8 mouse cellular contexts compared by ENCODE assay signal in the genomic region with DNA sequence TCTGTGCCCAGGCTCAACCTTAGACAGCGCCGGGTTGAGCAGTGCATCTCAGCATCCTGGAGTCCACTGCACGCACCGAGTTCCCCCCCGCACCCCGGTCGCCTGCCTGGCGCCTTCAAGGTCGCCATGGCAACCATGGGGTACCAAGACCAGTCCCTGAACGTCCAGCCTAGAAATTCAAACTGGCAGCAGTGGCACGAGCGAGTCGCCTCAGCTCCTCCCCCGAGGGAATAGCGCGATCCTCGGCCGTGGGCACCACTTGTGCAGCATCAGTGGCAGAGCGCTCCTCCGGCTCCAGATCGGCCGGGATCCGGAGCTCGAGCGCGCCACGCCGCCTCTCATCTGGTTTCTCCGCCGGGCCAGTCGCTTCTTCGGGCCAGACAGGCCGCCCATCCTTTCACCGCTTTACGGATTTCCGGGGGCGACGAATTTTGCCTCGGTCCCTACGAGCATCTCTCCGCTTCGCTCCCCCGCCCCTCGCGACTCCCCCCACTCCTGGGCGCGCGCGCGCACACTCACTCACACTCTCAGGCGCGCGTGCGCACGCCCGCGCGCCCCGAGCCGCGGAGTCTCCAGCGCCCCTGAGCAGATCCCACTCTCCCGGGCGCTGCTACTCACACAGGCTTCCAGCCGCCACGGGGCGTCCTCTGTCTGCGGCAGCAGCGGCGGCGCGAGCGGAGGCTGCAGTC. TPM values are rescaled to one million over a fixed set of nuclear protein-coding genes. Genes with fewer than 3 reads are reported as not detected.
A peak's percentile ranks its signal among the peaks of the same experiment; 100 is the strongest.
DNase-seq lines count a peak whose midpoint lies in the region; ATAC-seq and TF ChIP-seq lines count a peak whose summit lies in the region.

A gene (plus strand): TSS at position 542 of the 689 bp plus-strand sequence.

- H3ac ChIP-seq in myocyte (ENCODE audit: control insufficient read depth, insufficient read length): peak within 1 kb of the TSS; percentile 39

- WGBS in intestine, embryonic 14.5 days: 1% methylated on average over 73 of the region's 73 CpGs
- under 1% methylated on average over 73 of the region's 73 CpGs for WGBS in limb, embryonic 11.5 days

- peak within 1 kb of the TSS; percentile 97 for H3K4me2 ChIP-seq in intestine, embryonic 14.5 days (ENCODE audit: low read length)
- peak within 1 kb of the TSS; percentile 100 for H3K4me2 ChIP-seq in limb, embryonic 11.5 days (ENCODE audit: low read depth, severe bottlenecking)
- peak within 1 kb of the TSS; percentile 72 for H3K4me2 ChIP-seq in myocyte (ENCODE audit: low read depth)

- H3K9me3 ChIP-seq in intestine, embryonic 14.5 days (ENCODE audit: control insufficient read depth, low read length): no peaks in the 10 kb centered on the region
- no peaks in the 10 kb centered on the region for H3K9me3 ChIP-seq in limb, embryonic 11.5 days (ENCODE audit: control insufficient read depth, low read length)

- peak; percentile 15 for TF ChIP-seq POLR2A in myocyte (IDR thresholded peaks at IDR 0.05; ENCODE audit: insufficient read length, low read depth)

- DNase-seq in kidney, adult 18-20 months: peak; percentile 34
- no peak for DNase-seq in kidney, adult 8-10 months
- DNase-seq in embryo, embryonic 10 days (ENCODE audit: low spot score): peak; percentile 83
- DNase-seq in gastrocnemius, postnatal 14 days: peak; percentile 76
- peak; percentile 85 for DNase-seq in intestine, embryonic 14.5 days (ENCODE audit: low spot score)
- peak; percentile 84 for DNase-seq in limb, embryonic 11.5 days (ENCODE audit: low spot score)
- DNase-seq in testis, postnatal 10 days (ENCODE audit: low spot score): peak; percentile 85

- intact Hi-C loops in gastrocnemius, postnatal 14 days (cut with DNase I; ENCODE audit: low total_unique reads): no loop called here

- no peaks in the 10 kb centered on the region for H3K79me2 ChIP-seq in myocyte (ENCODE audit: control insufficient read depth, insufficient read depth)

- peak; percentile 84 for ATAC-seq in intestine, embryonic 14.5 days (replicated peaks; ENCODE audit: low FRiP score, low TSS enrichment, low read depth)
- peak; percentile 84 for ATAC-seq in limb, embryonic 11.5 days (ENCODE audit: insufficient number of reproducible peaks, low FRiP score, low TSS enrichment, low read depth)

- peak within 1 kb of the TSS; percentile 66 for H3K4me3 ChIP-seq in intestine, embryonic 14.5 days (ENCODE audit: low read depth, low read length)
- peak within 1 kb of the TSS; percentile 76 for H3K4me3 ChIP-seq in limb, embryonic 11.5 days (ENCODE audit: low read depth, low read length)
- H3K4me3 ChIP-seq in myocyte: peak within 1 kb of the TSS; percentile 23

- peaks cover 3% of the 10 kb centered on the region; the same call in 1 of the 2 replicates for H3K4me1 ChIP-seq in intestine, embryonic 14.5 days (replicated peaks; ENCODE audit: control insufficient read depth, insufficient read depth, low read length)
- H3K4me1 ChIP-seq in limb, embryonic 11.5 days (ENCODE audit: control insufficient read depth, insufficient read depth, low read length): no peaks in the 10 kb centered on the region

- H3K9ac ChIP-seq in intestine, embryonic 14.5 days (ENCODE audit: low read length): peak within 1 kb of the TSS; percentile 56
- peak within 1 kb of the TSS; percentile 67 for H3K9ac ChIP-seq in limb, embryonic 11.5 days (ENCODE audit: low read length)

- no peaks in the 10 kb centered on the region for H3K36me3 ChIP-seq in intestine, embryonic 14.5 days (ENCODE audit: control insufficient read depth, insufficient read depth, low read length)
- H3K36me3 ChIP-seq in limb, embryonic 11.5 days (ENCODE audit: control insufficient read depth, insufficient read depth, low read length): no peaks in the 10 kb centered on the region
- no peaks in the 10 kb centered on the region for H3K36me3 ChIP-seq in myocyte (ENCODE audit: control insufficient read depth, insufficient read depth)

- peaks cover 24% of the 10 kb centered on the region; the same call in 1 of the 2 replicates for H3K27me3 ChIP-seq in intestine, embryonic 14.5 days (replicated peaks; ENCODE audit: control insufficient read depth, insufficient read depth, low read length)
- no peaks in the 10 kb centered on the region for H3K27me3 ChIP-seq in limb, embryonic 11.5 days (ENCODE audit: control insufficient read depth, insufficient read depth, low read length)
- H3K27me3 ChIP-seq in myocyte (ENCODE audit: control insufficient read depth, insufficient read depth, insufficient read length): no peaks in the 10 kb centered on the region

- H3K27ac ChIP-seq in intestine, embryonic 14.5 days (ENCODE audit: low read depth): peak within 1 kb of the TSS; percentile 66
- H3K27ac ChIP-seq in limb, embryonic 11.5 days (replicated peaks; ENCODE audit: low read depth, low read length): 0 out of 2 replicates have a peak within 1 kb of the TSS, but pooled peaks have one; percentile 33

TF ChIP-seq in myocyte, 11 proteins besides CTCF, POLR2A, EP300 and RAD21:
- TF ChIP-seq REST (IDR thresholded peaks at IDR 0.05; ENCODE audit: insufficient read depth, insufficient read length): no peak
- TF ChIP-seq SRF (IDR thresholded peaks at IDR 0.05; ENCODE audit: control insufficient read depth, insufficient read length, low read depth): no peak
- no peak for TF ChIP-seq MYOG (IDR thresholded peaks at IDR 0.05; ENCODE audit: control insufficient read depth in 1 of 3, insufficient read depth in 1 of 3, insufficient read length in 2 of 3, low read depth in 2 of 3)
- TF ChIP-seq CEBPB (IDR thresholded peaks at IDR 0.05; ENCODE audit: insufficient read depth, poor library complexity, severe bottlenecking): no peak
- no peak for TF ChIP-seq POLR2AphosphoS2 (IDR thresholded peaks at IDR 0.05; ENCODE audit: insufficient read length, low read depth)
- no peak for TF ChIP-seq MYOD1 (IDR thresholded peaks at IDR 0.05; ENCODE audit: control insufficient read depth in 1 of 3, insufficient read length in 2 of 3, low read depth in 2 of 3)
- TF ChIP-seq USF1 (IDR thresholded peaks at IDR 0.05; ENCODE audit: low read depth): no peak
- no peak for TF ChIP-seq MAX (IDR thresholded peaks at IDR 0.05; ENCODE audit: low read depth)
- TF ChIP-seq E2F4 (IDR thresholded peaks at IDR 0.05; ENCODE audit: insufficient read depth): no peak
- no peak for TF ChIP-seq TCF3 (IDR thresholded peaks at IDR 0.05; ENCODE audit: insufficient read length, low read depth)
- no peak for TF ChIP-seq TCF12 (IDR thresholded peaks at IDR 0.05; ENCODE audit: insufficient read depth, poor library complexity, severe bottlenecking)
TF ChIP-seq in myocyte: peak in this region for 0.

RNA-seq across cellular contexts. Expression of the gene that starts here (rescaled TPM):
- 1 to 10 TPM; 1.6 to 1.8 TPM for total RNA-seq in gastrocnemius, postnatal 14 days (2021)
- 5.9 and 6.2 TPM in 2 replicates for polyA plus RNA-seq in intestine, embryonic 14.5 days (2014; fragmentation: Nextera tagmentation; extraction: Ambion mirVana)
- polyA plus RNA-seq in limb, embryonic 11.5 days (2014; fragmentation: Nextera tagmentation; extraction: Ambion mirVana): 5.6 and 7.1 TPM in 2 replicates
- polyA plus RNA-seq in myocyte (2012; fragmentation: generic; extraction: Trizol): 3.1 TPM

Comparison
In these comparisons a context has a peak if more than half of its experiments do, and no peak if none do; other contexts are left out.
1. DNase-seq: peak in kidney, adult 18-20 months (single experiment), embryo, embryonic 10 days (single experiment), gastrocnemius, postnatal 14 days (single experiment), intestine, embryonic 14.5 days (single experiment), limb, embryonic 11.5 days (single experiment) and testis, postnatal 10 days (single experiment); none in kidney, adult 8-10 months (0 of 2).
2. H3K4me3 ChIP-seq: peak in every context shown above with its lines; median percentile 76 in limb, embryonic 11.5 days; 66 in intestine, embryonic 14.5 days; 23 in myocyte.
3. Peak in every context shown above with its lines, with median percentiles within 50 percentile points of each other: H3K4me2 ChIP-seq.